Mouse (Mus musculus): ENCODE measurements around the gene Ube2m.

The Ube2m gene

GRCm38 (mm10) chr7:12998053-12998452 lies 40.0 kb downstream of the Ube2m start, which contains the start of gene Slc27a5:
TSS of gene Slc27a5 (minus strand) at chr7:12998192.
- no peak for DNase-seq

GRCm38 (mm10) chr7:12997230-12997629 lies 40.8 kb downstream of the Ube2m start:
- DNase-seq: no peak

GRCm38 (mm10) chr7:12995862-12996261 lies 42.2 kb downstream of the Ube2m start:
- no peak for DNase-seq

- no peak for DNase-seq
Observed at GRCm38 (mm10) chr7:12993148-12993547, 44.9 kb downstream of the Ube2m start.

GRCm38 (mm10) chr7:12992222-12992621 lies 45.9 kb downstream of the Ube2m start:
- DNase-seq: peak in 1 of 2 experiments; percentile 28

DNA sequence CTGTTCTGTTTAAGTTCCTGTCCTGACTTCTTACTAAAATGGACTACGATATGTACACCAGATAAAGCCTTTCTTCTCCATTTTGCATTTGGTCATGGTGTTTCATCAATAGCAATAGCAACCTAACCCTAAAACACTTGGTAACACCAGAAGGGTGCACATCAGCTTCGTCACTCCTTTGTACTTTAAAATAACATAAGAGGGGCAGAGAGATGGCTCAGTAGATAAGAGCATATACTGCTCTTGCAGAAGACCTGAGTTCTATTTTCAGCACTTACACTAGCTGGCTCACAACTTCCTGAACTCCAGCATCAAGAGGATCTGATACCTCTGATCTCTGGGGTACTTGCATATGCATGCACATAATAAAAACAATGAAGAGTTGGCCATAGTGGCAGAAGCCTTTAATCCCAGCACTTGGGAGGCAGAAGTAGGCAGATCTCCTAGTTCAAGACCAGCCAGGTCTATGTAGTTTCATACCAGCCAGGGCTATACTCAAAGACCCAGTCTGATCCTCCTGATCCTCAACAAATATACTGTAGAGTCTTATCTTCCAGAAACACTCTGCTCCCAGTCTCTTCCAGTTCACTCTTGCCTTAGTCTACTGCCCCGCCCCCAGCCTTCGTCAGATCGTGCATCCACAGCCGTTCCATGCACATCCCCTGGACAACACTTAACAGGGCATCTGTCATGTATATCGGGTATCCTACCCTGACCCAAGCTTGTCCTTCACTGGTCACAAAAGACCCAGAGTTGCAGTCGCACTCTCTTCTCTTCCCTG lies 50.5 kb downstream of the Ube2m start:
- DNase-seq: no peak

DNA sequence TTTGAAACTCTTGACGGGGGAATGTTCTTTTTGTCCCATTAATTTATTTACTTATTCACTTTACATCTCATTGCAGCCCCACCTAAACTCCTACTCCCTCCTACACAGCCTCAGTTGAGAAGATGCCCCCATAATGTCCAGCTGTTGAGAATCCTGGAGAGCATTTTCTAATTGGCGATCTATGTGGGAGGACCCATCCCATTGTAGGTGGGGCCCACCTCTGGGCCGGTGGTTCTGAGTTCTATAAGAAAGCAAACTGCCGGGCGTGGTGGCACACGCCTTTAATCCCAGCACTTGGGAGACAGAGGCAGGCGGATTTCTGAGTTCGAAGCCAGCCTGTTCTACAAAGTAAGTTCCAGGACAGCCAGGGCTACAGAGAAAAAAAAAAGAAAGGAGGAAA lies 51.2 kb downstream of the Ube2m start:
- DNase-seq: no peak

- no peak for DNase-seq
Observed at GRCm38 (mm10) chr7:12985724-12986123, 52.4 kb downstream of the Ube2m start.
